Mouse (Mus musculus) gonadal fat pad, adult 2 months (tissue): ENCODE results near the gene Vwa1. TPM values are rescaled to one million over a fixed set of nuclear protein-coding genes. Genes with fewer than 3 reads are reported as not detected.

ENCODE experiments used
- DNase-seq: peaks from one replicate; pipeline ENCODE4 v3.0.0-alpha.2; 2012; ENCODE audit warnings: low read depth
- polyA plus RNA-seq: library from polyadenylated mRNA; depleted of rRNA; stranded (reverse); fragments of >200 nt; gene quantifications from 2 replicates; pipeline ENCODE4 v1.2.3, GENCODE M21; 2012

Gene Vwa1
- polyA plus RNA-seq, 1 experiment: 21.2 TPM

GRCm38 (mm10) chr4:155780895-155781294 is 6.4 kb upstream of the Vwa1 start:
- DNase-seq: no peak

DNA sequence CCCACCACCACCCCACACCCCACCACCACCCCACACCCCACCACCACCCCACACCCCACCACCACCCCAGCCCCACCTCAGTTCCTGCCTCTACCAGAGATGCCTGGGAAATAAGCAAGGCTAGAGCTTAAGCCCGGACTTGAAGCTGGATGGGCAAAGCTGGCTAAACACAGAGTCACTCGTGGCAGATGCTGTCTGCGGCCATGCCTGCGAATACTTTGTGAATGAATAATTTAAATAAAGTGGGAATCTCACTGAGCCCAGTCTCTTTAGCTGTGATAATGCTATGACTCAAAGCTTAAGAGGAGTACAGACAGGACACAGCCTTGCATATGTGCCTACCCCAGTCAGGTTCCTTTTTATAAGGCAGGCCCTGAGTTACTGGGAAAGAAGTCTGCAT is 5.0 kb upstream of the Vwa1 start:
- DNase-seq: no peak

DNA sequence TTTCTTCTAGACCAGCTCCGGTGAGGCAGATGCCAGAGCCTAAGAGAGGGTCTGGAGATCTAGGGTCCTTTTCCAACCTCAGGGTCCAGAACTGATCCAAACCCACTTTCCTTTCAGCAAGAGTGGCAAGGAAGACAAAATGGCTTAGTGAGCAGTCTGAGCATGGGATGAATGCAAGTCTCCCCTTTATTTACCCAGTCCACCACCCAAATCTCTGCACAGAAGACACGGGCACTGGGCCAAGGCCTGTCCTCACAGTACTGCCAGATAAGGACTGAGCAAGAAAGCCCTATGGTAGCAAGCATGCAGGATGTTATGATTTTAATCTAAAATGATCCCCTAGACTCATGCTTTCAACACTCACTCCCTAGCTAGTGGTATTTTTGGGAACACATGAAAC is 3.3 kb upstream of the Vwa1 start:
- no peak for DNase-seq

DNA sequence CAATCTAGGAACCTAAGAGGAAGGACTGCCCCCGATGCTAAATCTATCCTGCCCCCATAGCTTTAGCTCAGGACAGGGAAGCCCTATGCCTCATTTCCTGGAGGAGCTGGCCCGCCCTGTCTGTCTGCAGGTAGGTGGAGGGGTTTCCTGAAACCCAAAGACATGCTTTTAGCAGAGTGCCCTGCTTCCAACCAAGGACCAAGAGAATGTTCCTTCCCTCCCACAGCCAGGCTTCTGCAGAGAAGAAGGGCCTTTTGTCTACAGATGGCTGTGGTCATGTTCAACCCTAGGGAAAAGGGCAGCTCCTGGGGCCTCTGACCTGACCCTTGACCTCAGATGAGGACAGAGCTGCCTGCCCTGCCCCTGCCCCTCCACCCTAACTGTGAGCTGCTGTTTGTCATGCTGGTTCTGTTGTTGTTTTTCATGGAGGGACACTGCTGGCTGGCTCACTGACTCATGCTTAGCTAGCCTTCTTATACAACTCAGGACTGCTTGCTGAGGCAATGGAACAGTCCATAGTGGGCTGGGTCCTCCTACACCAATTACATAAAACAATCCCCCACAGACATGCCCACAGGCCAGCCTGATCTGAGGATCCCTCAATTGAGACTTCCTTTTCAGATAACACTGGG is 2.3 kb upstream of the Vwa1 start:
- DNase-seq: no peak

DNA sequence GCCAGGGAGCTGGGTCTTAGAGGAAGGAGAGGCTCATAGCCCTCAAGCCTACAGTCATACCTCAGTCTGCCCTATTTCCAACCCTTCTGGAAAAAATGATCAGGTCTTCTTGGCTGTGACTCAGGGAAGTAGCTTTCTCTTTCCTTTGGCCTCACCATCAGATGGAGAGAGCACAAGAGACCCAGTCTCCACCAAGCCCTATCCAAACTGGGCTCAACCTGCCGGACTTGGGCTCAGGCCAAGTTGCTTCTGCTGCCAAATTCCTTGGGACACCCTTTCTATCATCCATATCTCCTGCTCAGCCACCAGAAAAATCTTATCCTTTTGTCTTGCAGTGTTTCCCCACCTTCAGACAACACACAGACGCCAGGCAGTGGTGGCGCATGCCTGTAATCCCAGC is 1.4 kb upstream of the Vwa1 start:
- DNase-seq: no peak

GRCm38 (mm10) chr4:155774971-155775740 is 658 bp upstream of the Vwa1 start:
- no peak for DNase-seq

- no peak for DNase-seq
Measured at GRCm38 (mm10) chr4:155773335-155774078, 991 bp downstream of the Vwa1 start.

GRCm38 (mm10) chr4:155772786-155773185 is 1.7 kb downstream of the Vwa1 start:
- no peak for DNase-seq

- DNase-seq: no peak
Measured at GRCm38 (mm10) chr4:155771706-155772105, 2.8 kb downstream of the Vwa1 start.

DNA sequence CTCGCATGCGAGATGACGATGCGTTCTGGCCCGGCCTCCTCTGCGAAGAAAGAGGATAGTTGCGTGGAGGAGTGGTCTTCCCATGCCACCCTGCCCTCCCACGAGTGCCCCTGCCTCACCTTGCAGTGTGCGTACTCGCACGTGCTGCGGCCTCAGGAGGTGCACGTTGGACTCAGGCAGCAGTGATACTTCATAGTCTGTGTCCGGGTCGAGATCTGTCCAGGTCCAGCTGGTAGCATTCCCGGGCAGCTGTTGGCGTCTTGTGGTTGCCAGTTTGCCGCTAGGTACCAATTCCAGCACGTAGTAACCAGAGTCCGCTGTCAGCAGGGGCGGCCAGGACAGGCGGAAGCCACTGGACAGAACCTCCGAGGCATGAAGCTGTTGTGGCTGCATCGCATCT is 3.9 kb downstream of the Vwa1 start:
- DNase-seq: no peak

GRCm38 (mm10) chr4:155769880-155770512 is 4.5 kb downstream of the Vwa1 start:
- no peak for DNase-seq

DNA sequence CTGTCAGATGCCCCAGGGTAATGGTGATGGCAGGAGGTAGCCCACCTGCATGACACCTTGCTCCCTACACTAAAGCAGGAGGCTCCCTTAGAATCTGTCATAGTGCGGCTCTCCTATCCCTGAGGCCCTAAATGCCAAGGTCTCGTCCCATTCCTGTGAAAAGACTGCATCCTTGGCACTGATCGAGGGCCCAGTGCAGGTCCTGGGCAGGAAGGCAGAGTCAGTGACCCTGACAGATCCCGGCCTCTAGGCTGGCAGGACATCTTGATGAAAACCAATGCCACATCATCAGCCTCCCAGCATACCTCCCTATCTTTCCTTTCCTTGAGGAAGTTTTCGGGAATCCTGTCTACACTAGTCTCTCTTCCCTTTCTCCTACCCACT is 5.0 kb downstream of the Vwa1 start:
- no peak for DNase-seq

DNA sequence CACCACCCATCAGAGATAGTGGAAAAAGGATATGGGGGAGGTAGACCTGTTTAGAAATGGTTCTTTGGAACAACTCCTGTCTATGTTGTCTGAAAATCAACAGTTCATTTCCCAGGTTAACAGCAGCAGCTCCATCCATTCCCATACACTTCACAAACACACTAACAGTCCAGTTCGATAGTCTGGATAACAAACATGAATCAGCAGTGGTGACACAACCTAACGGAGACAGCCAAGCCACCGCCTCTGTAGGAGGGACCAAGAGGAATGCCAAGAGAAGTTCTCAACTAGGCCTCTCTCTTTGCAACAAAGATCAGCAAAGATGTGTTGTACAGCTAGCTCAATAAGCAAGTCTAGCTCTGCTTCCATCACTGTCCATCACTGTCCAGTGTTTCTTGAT is 12.1 kb downstream of the Vwa1 start:
- DNase-seq: no peak

DNA sequence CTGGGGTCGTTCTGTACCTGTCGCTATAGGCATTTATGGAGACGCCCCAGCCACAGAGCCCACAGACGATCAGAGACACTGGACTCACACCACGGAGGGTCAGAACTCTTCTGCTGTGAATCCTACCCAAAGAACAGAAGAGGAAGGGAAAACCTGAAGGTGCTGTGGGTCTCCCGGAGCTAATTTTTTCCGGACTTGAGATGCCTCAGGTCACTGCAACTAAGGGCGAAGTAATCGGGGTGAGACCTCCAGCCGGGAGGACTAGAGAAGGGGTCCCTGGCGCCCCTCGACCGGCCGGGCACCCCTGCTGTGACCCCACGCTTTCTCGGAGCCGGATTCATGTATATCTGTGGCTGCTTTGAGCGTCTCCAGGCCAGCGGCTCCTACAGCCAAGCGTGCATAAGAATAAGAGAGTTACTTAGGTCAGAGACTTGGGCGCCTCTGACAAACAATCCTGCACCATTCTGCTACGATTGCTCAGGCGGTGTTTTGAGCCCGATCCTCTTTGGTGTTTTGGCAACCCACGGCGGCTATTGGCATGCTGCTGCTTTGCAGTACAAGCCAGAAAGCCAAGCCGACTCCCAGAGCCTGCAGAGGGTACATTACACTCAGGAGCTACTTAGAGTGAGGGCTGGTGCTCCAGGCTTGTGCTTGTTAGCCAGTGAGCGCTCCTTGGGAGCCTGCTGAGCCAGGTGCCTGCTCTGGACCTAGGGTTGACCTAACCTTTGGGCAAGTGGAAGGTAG is 13.0 kb downstream of the Vwa1 start:
- no peak for DNase-seq

DNA sequence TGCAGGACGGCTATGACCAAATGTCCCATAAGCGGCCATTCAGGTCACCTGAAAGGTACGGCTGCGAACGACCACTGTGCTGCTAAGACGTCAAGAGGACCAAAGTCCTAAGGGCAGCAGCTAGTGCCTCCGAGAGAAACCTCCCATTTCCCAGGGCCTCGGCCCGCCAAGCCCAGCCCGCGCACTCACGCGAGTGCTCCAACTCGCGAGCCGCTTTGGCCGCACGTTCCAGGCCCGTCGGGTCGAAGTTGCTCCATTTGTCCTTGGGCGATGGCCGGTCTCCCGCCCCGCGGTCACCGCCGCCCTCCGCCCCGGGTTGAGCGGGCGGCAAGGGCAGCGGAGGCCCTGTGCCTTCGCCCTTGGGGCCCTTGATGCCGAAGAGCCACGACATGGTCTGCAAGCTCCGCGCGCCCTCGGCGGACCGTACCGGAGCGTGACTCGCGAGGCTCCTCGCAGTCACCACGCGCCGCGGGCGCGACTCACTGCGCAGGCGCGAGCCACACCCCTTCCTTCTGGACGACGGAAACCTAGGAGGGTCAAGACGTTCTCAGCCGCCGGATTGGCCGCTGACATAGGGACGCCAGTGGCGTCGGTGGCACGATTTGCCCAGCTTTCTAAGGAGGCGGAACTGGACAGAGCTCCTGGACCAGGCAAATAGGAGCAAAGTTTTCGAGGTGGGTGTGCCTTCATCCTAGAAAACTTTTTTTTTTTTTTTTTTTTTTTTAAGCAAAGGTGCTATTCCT is 13.7 kb downstream of the Vwa1 start, which contains the start of gene Atad3a:
Atad3a (minus strand) TSS at position 481 of the 743 bp plus-strand sequence.
- peak; percentile 78 for DNase-seq

- no peak for DNase-seq
Measured at GRCm38 (mm10) chr4:155759862-155760612, 14.5 kb downstream of the Vwa1 start.

DNA sequence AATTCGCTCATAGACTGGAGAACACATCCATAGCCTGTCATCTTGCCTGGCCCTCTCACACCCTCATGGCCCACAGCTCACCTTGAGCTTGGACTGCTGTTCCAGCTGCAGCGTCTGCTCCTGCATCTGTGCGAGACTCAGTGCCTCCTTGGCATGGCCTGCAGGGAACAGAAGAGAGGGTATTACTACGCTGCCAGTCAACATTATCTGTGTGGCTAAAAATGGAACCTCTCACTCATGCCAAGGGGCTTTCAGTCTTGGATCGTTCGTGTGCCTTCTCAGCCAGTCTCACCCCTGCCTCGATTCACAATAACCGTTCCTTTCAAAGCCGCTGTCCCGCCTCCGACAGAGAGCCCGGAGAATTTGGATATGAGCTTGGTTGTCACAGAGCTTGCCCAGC is 17.5 kb downstream of the Vwa1 start:
- DNase-seq: no peak

- no peak for DNase-seq
Measured at GRCm38 (mm10) chr4:155746575-155747490, 27.7 kb downstream of the Vwa1 start.

GRCm38 (mm10) chr4:155746036-155746548 is 28.4 kb downstream of the Vwa1 start:
- DNase-seq: no peak
